Mouse (Mus musculus): ENCODE results near the gene Gm38119. TPM values are rescaled to one million over a fixed set of nuclear protein-coding genes. Genes with fewer than 3 reads are reported as not detected.
"Not testable (repeated sequence)": the region's sequence is repeated elsewhere in the genome, so short reads cannot be mapped to it uniquely, and the experiment has no call there.

The Gm38119 gene
- polyA plus RNA-seq (2015; fragmentation: Nextera tagmentation; extraction: Ambion mirVana), result not detected in 2 replicates

- Histone ChIP-seq H3K4me1 (no peaks in the 10 kb centered on the region), H3K36me3 (no peaks in the 10 kb centered on the region), H3K27ac (no peak within 1 kb of the TSS), H3K9ac (no peak within 1 kb of the TSS), H3K4me2 (no peak within 1 kb of the TSS), H3K4me3 (no peak within 1 kb of the TSS), H3K9me3 (no peaks in the 10 kb centered on the region), H3K27me3 (no peaks in the 10 kb centered on the region)
- no peak for ATAC-seq (ENCODE audit: insufficient number of reproducible peaks, insufficient read depth, low FRiP score, low TSS enrichment, low read depth)
- 72% methylated on average over 1 of the region's 1 CpGs for WGBS
Measured at GRCm38 (mm10) chr3:92738996-92739395, at the start of gene Gm38119. Gm38119 (minus strand) TSS chr3:92739096.

GRCm38 (mm10) chr3:92778799-92779198, 39.9 kb upstream of the Gm38119 start, which contains the start of gene Lce1i:
Lce1i (minus strand) TSS chr3:92778899.
- Histone ChIP-seq H3K36me3 (no peaks in the 10 kb centered on the region), H3K4me2 (no peak within 1 kb of the TSS), H3K27ac (no peak within 1 kb of the TSS), H3K4me1 (no peaks in the 10 kb centered on the region), H3K4me3 (no peak within 1 kb of the TSS), H3K27me3 (no peaks in the 10 kb centered on the region), H3K9ac (no peak within 1 kb of the TSS), H3K9me3 (no peaks in the 10 kb centered on the region)
- ATAC-seq (ENCODE audit: insufficient number of reproducible peaks, insufficient read depth, low FRiP score, low TSS enrichment, low read depth), result no peak
- WGBS, result 81% methylated on average over 1 of the region's 1 CpGs

- Histone ChIP-seq H3K36me3 (no peaks in the 10 kb centered on the region), H3K4me2 (no peak overlapping the region), H3K9me3 (no peaks in the 10 kb centered on the region), H3K9ac (no peak overlapping the region), H3K4me3 (no peak overlapping the region), H3K27me3 (no peaks in the 10 kb centered on the region), H3K4me1 (no peaks in the 10 kb centered on the region), H3K27ac (no peak overlapping the region)
- WGBS, result 24% methylated on average over 3 of the region's 3 CpGs
- no peak for ATAC-seq (ENCODE audit: insufficient number of reproducible peaks, insufficient read depth, low FRiP score, low TSS enrichment, low read depth)
Measured at GRCm38 (mm10) chr3:92771573-92771972, 32.7 kb upstream of the Gm38119 start.

GRCm38 (mm10) chr3:92764965-92765364, 26.1 kb upstream of the Gm38119 start, which contains the start of gene Lce1h:
Lce1h (minus strand) TSS chr3:92765065.
- Histone ChIP-seq H3K4me3 (no peak within 1 kb of the TSS), H3K9me3 (no peaks in the 10 kb centered on the region), H3K27me3 (no peaks in the 10 kb centered on the region), H3K4me2 (no peak within 1 kb of the TSS), H3K27ac (no peak within 1 kb of the TSS), H3K4me1 (no peaks in the 10 kb centered on the region), H3K36me3 (no peaks in the 10 kb centered on the region), H3K9ac (no peak within 1 kb of the TSS)
- no peak for ATAC-seq (ENCODE audit: insufficient number of reproducible peaks, insufficient read depth, low FRiP score, low TSS enrichment, low read depth)
- WGBS, result 90% methylated on average over 1 of the region's 1 CpGs

GRCm38 (mm10) chr3:92753197-92753596, 14.3 kb upstream of the Gm38119 start:
- no peak overlapping the region for H3K9ac ChIP-seq
- H3K4me1 ChIP-seq, result no peaks in the 10 kb centered on the region
- no peak overlapping the region for H3K4me2 ChIP-seq
- H3K9me3 ChIP-seq, result no peaks in the 10 kb centered on the region
- 20% methylated on average over 3 of the region's 3 CpGs for WGBS
- H3K36me3 ChIP-seq, result no peaks in the 10 kb centered on the region
- H3K4me3 ChIP-seq, result no peak overlapping the region
- ATAC-seq (ENCODE audit: insufficient number of reproducible peaks, insufficient read depth, low FRiP score, low TSS enrichment, low read depth), result no peak
- no peaks in the 10 kb centered on the region for H3K27me3 ChIP-seq
- H3K27ac ChIP-seq, result no peak overlapping the region

GRCm38 (mm10) chr3:92752238-92752637, 13.3 kb upstream of the Gm38119 start, which contains the start of gene Lce1g:
Lce1g (minus strand) TSS chr3:92752338.
- Histone ChIP-seq H3K27me3 (no peaks in the 10 kb centered on the region), H3K9me3 (no peaks in the 10 kb centered on the region), H3K36me3 (no peaks in the 10 kb centered on the region), H3K4me1 (no peaks in the 10 kb centered on the region), H3K4me2 (no peak within 1 kb of the TSS), H3K4me3 (no peak within 1 kb of the TSS), H3K9ac (no peak within 1 kb of the TSS), H3K27ac (no peak within 1 kb of the TSS)
- 83% methylated on average over 1 of the region's 1 CpGs for WGBS
- no peak for ATAC-seq (ENCODE audit: insufficient number of reproducible peaks, insufficient read depth, low FRiP score, low TSS enrichment, low read depth)

DNA sequence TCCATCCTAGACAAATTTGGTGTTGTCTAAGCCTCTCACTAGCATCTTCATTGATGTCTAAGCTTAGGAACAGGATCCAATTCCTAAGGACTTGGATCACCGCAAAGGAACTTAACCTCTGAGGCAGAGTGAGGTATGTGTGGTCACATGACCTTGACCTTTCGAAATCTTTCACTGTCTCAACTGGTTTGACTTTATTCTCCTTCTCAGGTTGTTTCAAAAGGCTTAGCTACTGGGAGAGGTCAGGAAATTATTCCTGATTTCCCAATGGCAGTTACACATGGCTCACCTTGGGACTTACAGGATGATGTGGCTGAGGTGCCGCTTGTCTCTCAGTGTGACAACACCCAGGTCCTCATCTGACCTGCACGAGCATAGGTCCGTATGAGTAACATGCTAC, 16.3 kb downstream of the Gm38119 start:
- Histone ChIP-seq H3K27ac (no peak overlapping the region), H3K36me3 (no peaks in the 10 kb centered on the region), H3K4me2 (no peak overlapping the region), H3K4me3 (no peak overlapping the region), H3K4me1 (no peaks in the 10 kb centered on the region), H3K27me3 (no peaks in the 10 kb centered on the region), H3K9ac (no peak overlapping the region), H3K9me3 (no peaks in the 10 kb centered on the region)
- 85% methylated on average over 5 of the region's 5 CpGs for WGBS
- no peak for ATAC-seq (ENCODE audit: insufficient number of reproducible peaks, insufficient read depth, low FRiP score, low TSS enrichment, low read depth)

- Histone ChIP-seq H3K9ac (no peak within 1 kb of the TSS), H3K4me3 (no peak within 1 kb of the TSS), H3K9me3 (no peaks in the 10 kb centered on the region), H3K27me3 (no peaks in the 10 kb centered on the region), H3K36me3 (no peaks in the 10 kb centered on the region), H3K4me2 (no peak within 1 kb of the TSS), H3K4me1 (no peaks in the 10 kb centered on the region), H3K27ac (no peak within 1 kb of the TSS)
- ATAC-seq (ENCODE audit: insufficient number of reproducible peaks, insufficient read depth, low FRiP score, low TSS enrichment, low read depth), result no peak
- 72% methylated on average over 3 of the region's 3 CpGs for WGBS
Measured at GRCm38 (mm10) chr3:92720250-92720649, 18.6 kb downstream of the Gm38119 start, which contains the start of gene Lce1f. Lce1f (minus strand) TSS chr3:92720350.

DNA sequence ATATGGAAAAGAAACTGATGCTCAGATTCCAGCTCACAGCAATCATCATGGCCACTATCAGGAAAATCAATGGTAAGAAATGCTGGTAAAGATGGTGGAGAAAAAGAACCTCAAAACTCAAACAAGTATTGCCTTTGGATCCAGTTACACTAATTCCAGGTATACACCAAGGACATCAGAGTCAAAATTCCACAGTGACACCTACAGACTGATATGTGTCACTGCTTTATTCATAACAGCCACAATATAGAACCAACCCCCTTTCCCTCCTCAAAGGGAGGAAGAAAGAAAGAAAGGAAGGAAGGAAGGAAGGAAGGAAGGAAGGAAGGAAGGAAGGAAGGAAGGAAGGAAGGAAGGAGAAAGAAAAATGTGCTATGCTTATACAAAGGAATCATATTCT, 23.8 kb downstream of the Gm38119 start:
- H3K27me3 ChIP-seq, result no peaks in the 10 kb centered on the region
- H3K4me1 ChIP-seq, result no peaks in the 10 kb centered on the region
- H3K4me2 ChIP-seq, result no peak overlapping the region
- no peaks in the 10 kb centered on the region for H3K36me3 ChIP-seq
- no peak overlapping the region for H3K27ac ChIP-seq
- no peak overlapping the region for H3K9ac ChIP-seq
- no peaks in the 10 kb centered on the region for H3K9me3 ChIP-seq
- H3K4me3 ChIP-seq, result no peak overlapping the region
- no peak for ATAC-seq (ENCODE audit: insufficient number of reproducible peaks, insufficient read depth, low FRiP score, low TSS enrichment, low read depth)

DNA sequence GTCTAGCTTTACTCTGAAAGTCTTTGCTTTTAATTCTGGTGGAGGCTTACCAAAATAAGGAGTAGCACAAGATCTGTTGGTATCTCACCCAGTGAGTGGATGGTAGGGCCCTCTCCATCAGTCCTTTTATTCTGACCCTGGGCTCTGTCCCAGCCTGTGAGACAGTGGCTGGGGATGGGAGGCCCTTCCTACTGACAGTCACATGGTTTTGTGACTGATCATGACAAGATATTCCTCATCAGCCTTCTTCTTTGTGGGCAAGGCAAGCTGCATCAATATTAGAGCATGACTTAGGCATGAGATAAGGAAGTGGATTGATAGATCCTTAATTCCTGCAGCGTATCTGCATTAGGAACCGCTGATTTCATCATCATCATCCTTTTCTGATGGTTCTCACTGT, 29.9 kb downstream of the Gm38119 start, which contains the start of gene Lce1e:
Gene Lce1e (minus strand): TSS at position 101 of the 400 bp plus-strand sequence.
- H3K27me3 ChIP-seq, result no peaks in the 10 kb centered on the region
- H3K36me3 ChIP-seq, result no peaks in the 10 kb centered on the region
- no peak within 1 kb of the TSS for H3K9ac ChIP-seq
- no peak for ATAC-seq (ENCODE audit: insufficient number of reproducible peaks, insufficient read depth, low FRiP score, low TSS enrichment, low read depth)
- 83% methylated on average over 2 of the region's 2 CpGs for WGBS
- no peak within 1 kb of the TSS for H3K27ac ChIP-seq
- H3K4me3 ChIP-seq, result no peak within 1 kb of the TSS
- no peaks in the 10 kb centered on the region for H3K9me3 ChIP-seq
- H3K4me1 ChIP-seq, result no peaks in the 10 kb centered on the region
- H3K4me2 ChIP-seq, result no peak within 1 kb of the TSS

DNA sequence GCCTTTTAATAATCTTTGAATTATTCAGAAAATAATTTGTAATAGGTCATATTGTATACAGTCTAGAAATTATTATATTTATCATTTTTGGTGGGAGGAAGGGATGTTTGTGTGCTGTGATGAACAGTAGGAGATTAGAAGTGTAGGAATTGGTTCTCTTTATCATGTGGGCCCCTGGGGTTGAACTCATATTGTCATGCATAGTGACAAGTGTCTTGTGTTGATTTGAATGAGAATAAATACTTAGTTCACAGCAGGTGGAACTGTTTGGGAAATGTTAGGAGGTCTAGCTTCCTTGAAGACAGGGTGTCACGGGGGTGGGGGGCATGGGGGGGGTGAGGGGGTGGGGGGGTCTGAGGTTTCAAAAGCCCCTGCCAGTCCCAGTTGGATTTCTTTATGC, 44.3 kb downstream of the Gm38119 start:
- WGBS, result 11% methylated on average over 1 of the region's 1 CpGs
- Histone ChIP-seq H3K4me1 (no peaks in the 10 kb centered on the region), H3K9me3 (no peaks in the 10 kb centered on the region), H3K4me2 (no peak overlapping the region), H3K36me3 (no peaks in the 10 kb centered on the region), H3K27me3 (no peaks in the 10 kb centered on the region), H3K4me3 (no peak overlapping the region), H3K9ac (no peak overlapping the region), H3K27ac (no peak overlapping the region)
- no peak for ATAC-seq (ENCODE audit: insufficient number of reproducible peaks, insufficient read depth, low FRiP score, low TSS enrichment, low read depth)

DNA sequence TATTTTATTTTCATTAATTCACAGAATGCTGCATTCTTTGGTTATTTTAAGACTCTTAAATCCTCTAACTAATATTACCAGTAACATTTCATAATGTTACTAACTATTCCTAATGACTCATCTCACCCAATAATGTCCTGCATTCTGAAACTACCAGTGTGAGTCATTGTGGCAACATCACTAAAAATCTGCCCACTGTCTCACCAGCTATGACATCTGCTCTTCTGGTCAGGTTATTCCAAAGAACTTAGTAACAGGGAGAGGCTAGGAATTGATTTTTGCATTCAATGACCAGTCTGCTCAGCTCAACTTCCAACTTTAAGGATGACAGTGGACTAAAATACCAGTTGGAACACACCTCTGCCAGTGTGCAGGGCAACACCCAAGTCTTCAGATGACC, 47.2 kb downstream of the Gm38119 start:
- Histone ChIP-seq H3K4me2 (no peak overlapping the region), H3K4me1 (no peaks in the 10 kb centered on the region), H3K36me3 (no peaks in the 10 kb centered on the region), H3K4me3 (no peak overlapping the region), H3K9ac (no peak overlapping the region), H3K27me3 (no peaks in the 10 kb centered on the region), H3K9me3 (no peaks in the 10 kb centered on the region), H3K27ac (no peak overlapping the region)
- ATAC-seq (ENCODE audit: insufficient number of reproducible peaks, insufficient read depth, low FRiP score, low TSS enrichment, low read depth), result no peak

- H3K27me3 ChIP-seq; H3K36me3 ChIP-seq; H3K9me3 ChIP-seq; ATAC-seq (ENCODE audit: insufficient number of reproducible peaks, insufficient read depth, low FRiP score, low TSS enrichment, low read depth); H3K4me2 ChIP-seq; H3K27ac ChIP-seq; H3K4me1 ChIP-seq; H3K9ac ChIP-seq; H3K4me3 ChIP-seq: not testable (repeated sequence)
- WGBS, result 82% methylated on average over 16 of the region's 16 CpGs
Measured at GRCm38 (mm10) chr3:92689154-92689553, 49.7 kb downstream of the Gm38119 start.
